Mouse (Mus musculus) hindbrain, embryonic 11.5 days (tissue): ENCODE results near the gene Gm20821. TPM values are rescaled to one million over a fixed set of nuclear protein-coding genes. Genes with fewer than 3 reads are reported as not detected.
"Not testable (repeated sequence)": the region's sequence is repeated elsewhere in the genome, so short reads cannot be mapped to it uniquely, and the experiment has no call there.

Experiments
- ATAC-seq: fragments of 200-750 bp; cut with Nextera tagmentation; 2 replicates; pipeline ENCODE4 v1.8.0; 2017; ENCODE audit warnings: mild to moderate bottlenecking, moderate TSS enrichment, moderate library complexity; ENCODE audit not compliant: low FRiP score
- DNase-seq: peaks from one replicate; pipeline ENCODE4 v3.0.0-alpha.2; 2015; ENCODE audit warnings: low spot score
- H3K27ac ChIP-seq: fragments of 300-500 bp; sonication (generic); 2 replicates; pipeline ENCODE4 v1.5.1; 2014; ENCODE audit warnings: mild to moderate bottlenecking, low read depth, low read length
- H3K27me3 ChIP-seq: fragments of 300-500 bp; sonication (generic); 2 replicates; pipeline ENCODE4 v1.6.1; 2014; ENCODE audit warnings: mild to moderate bottlenecking, low read length, moderate library complexity, mixed read lengths; ENCODE audit not compliant: control insufficient read depth, insufficient read depth
- H3K36me3 ChIP-seq: fragments of 300-500 bp; sonication (generic); 2 replicates; pipeline ENCODE4 v1.6.1; 2014; ENCODE audit warnings: mild to moderate bottlenecking, low read length, moderate library complexity, mixed read lengths; ENCODE audit not compliant: control insufficient read depth, insufficient read depth
- H3K4me1 ChIP-seq: fragments of 300-500 bp; sonication (generic); replicated peaks from 2 replicates; pipeline ENCODE4 v1.6.1; 2014; ENCODE audit warnings: low read length, mixed read lengths; ENCODE audit not compliant: control insufficient read depth, insufficient read depth
- H3K4me2 ChIP-seq: fragments of 300-500 bp; sonication (generic); replicated peaks from 2 replicates; pipeline ENCODE4 v1.6.1; 2014; ENCODE audit warnings: mild to moderate bottlenecking, low read depth, low read length
- H3K4me3 ChIP-seq: fragments of 300-500 bp; sonication (generic); 2 replicates; pipeline ENCODE4 v1.5.1; 2014; ENCODE audit warnings: low read depth, low read length
- H3K9ac ChIP-seq: fragments of 300-500 bp; sonication (generic); 2 replicates; pipeline ENCODE4 v1.6.1; 2014; ENCODE audit warnings: low read depth, low read length
- H3K9me3 ChIP-seq: fragments of 300-500 bp; sonication (generic); 2 replicates; pipeline ENCODE4 v1.6.1; 2016; ENCODE audit warnings: low read length; ENCODE audit not compliant: control insufficient read depth
- WGBS: fragments of 180-500 bp; shearing (Covaris S2); extraction: QIAGEN DNeasy Blood & Tissue Kit; methylation state at CpG from one replicate; pipeline ENCODE4 v1.1.7; 2014; 5-methylcytosine and 5-hydroxymethylcytosine counted together
- polyA plus RNA-seq: library from polyadenylated mRNA; unstranded; fragments of >200 nt; fragmentation: Nextera tagmentation; extraction: Ambion mirVana; gene quantifications from 2 replicates; pipeline ENCODE4 v1.2.1, GENCODE M21; 2014

Gene Gm20821
- polyA plus RNA-seq = not detected in 2 replicates

DNA sequence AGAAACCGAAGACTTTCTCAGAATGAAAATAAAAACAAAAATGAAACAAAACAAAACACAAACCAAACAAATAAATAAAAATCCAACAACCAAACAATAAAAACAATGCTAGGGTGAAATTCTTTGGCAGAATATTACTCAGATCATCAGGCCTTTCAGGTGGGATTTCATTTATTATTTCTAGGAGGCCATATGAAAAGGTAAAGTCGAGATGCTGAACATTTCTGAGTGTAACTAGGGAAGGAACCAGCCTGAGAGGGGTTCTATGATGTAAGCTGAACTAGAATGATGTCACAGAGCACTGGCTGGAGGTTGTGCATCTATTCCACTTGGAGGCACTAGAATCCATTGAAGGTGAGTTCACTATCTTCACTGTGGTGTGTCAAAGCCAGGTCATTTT is at the start of gene Gm20821:
Gm20821 (plus strand) TSS at position 301 of the 400 bp plus-strand sequence.
- not testable (repeated sequence) for H3K9ac ChIP-seq, H3K9me3 ChIP-seq, H3K4me1 ChIP-seq, DNase-seq, H3K36me3 ChIP-seq, H3K4me3 ChIP-seq, ATAC-seq, H3K4me2 ChIP-seq, H3K27ac ChIP-seq, H3K27me3 ChIP-seq
- 65% methylated on average over 2 of the region's 2 CpGs for WGBS
